Mouse (Mus musculus) lung, postnatal 25 days (tissue): ENCODE data around the gene Ssh2.

ENCODE experiments used
- DNase-seq: peaks from one replicate; pipeline ENCODE4 v3.0.0; 2022; ENCODE audit warnings: low spot score

The Ssh2 gene

DNA sequence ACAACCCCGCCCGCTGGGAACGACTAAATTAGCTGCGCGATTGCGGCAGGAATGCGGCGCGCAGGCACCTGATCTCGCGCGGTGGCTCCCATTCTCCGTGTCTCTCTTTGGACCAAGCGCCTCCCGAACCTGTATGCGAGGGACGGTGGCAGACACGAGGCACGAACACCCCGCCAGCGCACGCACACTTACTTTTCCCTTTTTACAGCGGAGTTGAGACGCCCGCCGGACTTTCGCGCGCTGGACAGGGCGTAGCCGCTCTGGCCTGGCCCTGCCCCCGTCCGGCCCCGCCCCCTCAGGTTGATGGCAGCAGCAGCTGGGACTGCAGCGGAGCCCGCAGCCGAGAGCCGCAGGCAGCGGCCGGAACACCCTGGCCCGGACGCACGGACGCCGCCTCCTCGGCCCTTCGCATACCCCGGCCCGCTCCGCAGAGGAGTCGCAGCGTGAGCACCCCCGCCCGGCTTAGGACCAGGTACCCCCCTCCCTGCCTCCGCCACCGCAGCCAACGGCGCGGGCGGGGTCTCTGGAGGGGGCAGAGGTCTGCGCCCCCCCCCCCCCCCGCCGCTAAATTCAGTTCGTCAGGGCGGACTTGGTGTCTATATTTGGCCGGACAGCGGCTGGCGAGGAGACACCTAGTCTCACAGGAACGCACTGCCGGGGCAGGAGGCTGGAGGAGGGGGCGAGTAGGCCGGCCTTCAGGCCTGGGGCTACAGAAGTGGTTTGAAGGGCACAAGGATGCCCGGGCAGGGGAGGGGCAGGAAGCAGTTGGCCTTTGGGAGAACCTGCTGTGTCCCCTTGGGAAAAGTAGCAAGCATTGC is 246.4 kb downstream of the Ssh2 start, which contains the start of gene Coro6:
Gene Coro6 (plus strand): TSS at position 129 of the 818 bp plus-strand sequence.
- peak; percentile 76 for DNase-seq

DNA sequence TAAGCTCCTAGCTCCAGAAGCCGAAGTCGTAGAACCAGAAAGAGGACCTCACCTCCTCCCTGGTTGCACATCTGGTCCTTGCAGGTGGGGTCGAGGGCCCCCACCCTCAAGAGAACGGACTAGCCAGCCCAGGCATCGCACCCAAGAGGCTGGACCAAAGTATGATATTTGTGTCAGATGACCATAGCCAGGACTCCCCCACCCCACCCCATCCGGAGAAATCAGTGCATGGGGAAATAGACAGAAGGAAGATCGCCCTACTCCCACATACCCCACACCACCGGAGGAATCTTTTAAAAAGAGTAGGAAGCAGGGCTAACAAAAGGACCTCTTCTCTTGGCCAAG is 247.0 kb downstream of the Ssh2 start:
- no peak for DNase-seq

DNA sequence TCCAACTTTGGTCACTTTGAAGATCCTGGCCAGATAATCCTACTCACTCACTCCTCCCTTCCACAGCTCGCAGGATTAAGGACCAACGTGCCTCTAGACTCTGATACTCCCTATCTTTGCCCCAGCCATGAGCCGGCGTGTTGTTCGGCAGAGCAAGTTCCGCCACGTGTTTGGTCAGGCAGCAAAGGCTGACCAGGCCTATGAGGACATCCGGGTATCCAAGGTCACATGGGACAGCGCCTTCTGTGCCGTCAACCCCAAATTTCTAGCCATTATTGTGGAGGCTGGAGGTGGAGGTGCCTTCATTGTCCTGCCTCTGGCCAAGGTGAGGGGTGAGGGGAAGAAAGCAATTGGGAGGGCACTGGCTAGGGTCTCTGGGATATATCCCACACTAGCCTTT is 247.7 kb downstream of the Ssh2 start:
- no peak for DNase-seq

DNA sequence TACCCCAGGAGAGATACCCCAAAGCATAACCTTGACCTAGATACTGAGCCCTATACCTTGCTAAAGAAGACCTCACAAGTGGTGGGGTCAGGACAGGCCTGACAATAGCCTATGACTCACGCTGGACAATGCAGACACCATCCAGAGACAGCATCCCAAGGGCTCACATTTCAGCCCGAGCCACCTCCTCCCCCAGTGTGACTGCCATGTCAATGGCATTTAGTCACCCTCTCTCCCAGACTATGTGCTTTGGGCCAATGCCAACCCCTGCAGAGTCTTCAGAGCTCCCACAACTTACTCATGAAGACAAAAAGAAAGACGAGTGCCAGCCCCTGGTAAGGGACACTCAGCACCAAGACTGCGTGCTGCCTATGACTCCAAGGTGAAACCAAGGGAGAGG is 248.6 kb downstream of the Ssh2 start:
- no peak for DNase-seq

DNA sequence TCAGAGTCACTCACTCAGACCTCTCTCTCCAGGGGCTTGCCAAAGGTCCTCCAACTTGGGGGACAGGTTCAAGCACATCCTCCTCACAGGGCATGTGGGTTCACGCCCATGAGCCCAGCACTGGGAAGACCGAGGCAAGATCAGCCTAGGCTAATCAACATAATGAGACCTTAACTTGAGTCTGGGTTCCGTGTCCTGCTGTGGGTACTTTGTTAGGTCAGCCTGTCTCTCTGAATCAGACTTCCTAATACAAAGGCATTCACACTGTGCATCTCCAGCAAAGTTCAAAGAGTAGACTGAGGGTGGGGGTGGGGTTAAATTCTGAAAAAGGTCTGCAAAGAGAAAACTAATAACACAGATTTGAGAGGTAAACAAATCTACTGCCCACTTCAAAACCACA is 249.0 kb downstream of the Ssh2 start:
- DNase-seq: no peak

DNA sequence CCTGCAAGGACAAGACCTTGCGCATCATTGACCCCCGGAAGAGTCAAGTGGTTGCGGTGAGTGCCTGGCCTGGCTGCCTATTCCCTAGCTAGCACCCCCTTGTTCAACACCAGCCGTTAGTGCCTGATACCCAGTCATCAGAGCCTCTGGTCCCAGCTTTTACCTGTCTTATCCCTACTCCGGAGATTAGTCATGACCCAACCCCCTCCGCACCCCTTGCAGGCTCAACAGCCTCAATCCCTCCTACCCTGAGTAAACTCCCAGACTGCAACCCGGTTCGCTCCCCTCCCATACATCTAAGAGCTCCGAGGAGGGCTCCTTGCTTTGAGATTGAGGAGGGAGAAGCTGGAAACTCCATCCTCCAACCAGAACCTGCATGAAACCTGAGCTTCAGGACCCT is 250.5 kb downstream of the Ssh2 start:
- DNase-seq: no peak

DNA sequence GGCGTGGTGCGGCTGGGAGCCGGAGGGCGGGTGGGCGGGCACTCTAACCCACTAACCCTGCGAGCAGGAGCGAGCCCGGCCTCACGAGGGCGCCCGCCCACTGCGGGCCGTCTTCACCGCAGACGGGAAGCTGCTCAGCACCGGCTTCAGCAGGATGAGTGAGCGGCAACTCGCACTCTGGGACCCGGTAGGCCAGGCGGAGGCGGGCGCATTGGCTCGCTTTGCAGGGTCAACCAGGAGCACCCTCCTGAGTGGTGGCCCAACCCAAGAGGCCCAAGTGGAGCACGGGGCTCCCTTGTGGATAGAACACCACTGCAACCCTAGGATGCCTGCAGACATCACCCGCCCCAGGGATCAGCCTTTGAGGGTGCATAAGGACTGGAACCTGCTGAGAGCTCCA is 251.1 kb downstream of the Ssh2 start:
- DNase-seq: peak; percentile 83

DNA sequence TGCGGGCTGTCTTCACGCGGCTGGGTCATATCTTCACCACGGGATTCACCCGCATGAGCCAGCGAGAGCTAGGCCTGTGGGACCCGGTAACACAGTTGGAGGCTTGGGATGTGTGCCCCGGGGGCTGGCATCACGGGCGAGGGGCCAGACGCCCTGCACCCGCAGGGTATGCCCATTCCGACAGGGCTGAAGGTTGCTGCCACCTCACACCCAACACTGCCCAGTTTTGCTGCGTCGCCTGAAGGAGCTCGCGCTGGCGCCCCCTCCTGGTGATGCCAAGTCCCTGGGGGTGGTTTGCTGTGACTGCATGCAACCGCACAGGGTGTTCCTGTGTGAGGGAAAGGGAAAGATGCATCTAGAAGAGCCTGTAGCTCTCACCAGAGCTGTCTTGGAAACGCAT is 251.7 kb downstream of the Ssh2 start:
- peak; percentile 84 for DNase-seq

DNA sequence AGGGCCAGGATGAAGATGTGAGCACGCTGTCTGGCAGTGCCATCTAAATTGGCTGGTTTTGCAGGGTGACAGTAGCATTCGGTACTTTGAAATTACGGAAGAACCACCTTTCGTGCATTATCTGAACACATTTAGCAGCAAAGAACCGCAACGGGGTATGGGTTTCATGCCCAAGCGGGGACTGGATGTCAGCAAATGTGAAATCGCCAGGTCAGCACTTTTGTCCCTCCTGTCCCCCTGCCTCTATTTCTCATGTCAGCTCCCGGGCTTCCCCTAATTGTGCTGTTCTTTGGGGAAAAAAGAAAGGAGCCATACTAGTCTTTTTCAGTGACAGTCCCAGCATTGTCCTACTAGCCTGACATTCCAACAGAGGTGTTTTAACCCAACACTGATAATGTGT is 252.3 kb downstream of the Ssh2 start:
- DNase-seq: no peak

DNA sequence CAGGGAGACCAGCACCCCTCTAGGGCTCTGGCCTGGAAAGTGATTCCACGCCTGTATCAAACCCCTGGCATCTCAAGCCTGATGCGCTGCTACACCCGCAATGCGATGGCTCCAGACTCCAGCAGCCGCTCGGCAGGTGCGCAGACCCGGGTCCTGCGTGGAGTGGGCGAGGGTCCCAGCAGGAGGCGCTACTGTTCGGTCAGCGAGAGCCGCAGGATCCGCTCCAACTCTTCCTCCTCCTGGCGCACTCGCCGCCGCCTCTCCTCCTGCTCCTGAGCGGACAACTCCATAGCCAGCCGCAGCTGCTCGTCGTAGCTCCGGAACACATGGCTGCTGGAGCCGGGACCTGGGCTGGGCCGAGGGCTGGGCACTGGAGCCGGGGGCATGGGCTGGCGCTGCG is 255.3 kb downstream of the Ssh2 start:
- no peak for DNase-seq

DNA sequence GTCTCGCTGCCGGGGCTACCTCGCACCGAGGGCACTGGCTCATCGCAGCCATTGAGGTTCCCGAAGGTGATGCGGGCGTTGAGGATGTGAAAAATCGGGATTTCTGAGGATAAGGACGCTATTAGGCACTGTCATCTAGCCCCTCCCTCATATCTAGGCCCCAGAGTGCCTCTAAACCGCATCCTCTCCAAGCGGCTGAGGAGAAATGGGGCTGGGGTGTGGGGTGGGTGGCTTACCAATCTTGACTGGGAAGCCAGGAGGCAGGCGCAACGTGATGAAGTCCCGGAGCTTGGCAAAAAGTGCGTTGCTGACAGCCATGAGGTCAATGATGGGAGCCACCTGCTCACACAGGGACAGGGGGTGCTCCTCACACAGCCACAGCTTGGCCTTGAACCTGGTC is 256.7 kb downstream of the Ssh2 start:
- no peak for DNase-seq

DNA sequence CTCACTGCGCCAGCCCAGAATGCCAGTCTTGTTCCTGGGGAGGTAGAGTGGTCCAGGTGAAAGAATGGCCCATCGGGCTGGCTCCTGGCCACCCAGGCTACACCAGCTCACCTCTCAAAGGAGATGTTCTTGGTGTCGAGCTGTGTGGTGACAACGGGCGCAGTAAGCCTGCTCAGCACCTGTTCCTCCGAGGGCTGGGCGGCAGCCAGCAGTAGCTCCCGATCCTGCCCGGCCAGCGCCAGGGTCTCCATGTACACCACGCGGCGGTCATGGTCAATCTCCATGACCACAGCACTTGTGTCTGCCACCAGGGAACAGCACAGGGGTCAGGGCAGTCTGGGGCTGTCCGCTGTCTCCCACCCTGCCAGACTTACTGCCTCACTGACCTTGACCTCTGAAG is 260.1 kb downstream of the Ssh2 start:
- no peak for DNase-seq

DNA sequence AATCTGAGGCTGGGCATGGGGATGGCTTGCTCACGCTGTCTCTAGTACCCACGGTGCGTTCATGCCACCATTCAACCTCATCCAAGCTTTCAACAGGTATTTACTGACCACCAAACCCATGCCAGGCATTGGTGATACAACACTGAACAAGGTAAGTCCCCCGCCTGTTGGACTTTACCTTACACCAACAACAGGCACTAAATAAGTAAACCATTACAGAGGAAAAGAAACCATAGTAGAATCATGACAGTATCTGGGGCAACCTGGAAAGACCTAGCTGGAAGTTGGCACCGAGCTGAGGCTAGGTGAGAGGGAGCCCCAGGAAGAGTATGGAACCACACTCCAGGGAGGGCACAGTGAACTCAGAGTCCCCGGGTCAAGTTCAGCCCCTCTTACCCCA is 260.8 kb downstream of the Ssh2 start:
- DNase-seq: no peak

DNA sequence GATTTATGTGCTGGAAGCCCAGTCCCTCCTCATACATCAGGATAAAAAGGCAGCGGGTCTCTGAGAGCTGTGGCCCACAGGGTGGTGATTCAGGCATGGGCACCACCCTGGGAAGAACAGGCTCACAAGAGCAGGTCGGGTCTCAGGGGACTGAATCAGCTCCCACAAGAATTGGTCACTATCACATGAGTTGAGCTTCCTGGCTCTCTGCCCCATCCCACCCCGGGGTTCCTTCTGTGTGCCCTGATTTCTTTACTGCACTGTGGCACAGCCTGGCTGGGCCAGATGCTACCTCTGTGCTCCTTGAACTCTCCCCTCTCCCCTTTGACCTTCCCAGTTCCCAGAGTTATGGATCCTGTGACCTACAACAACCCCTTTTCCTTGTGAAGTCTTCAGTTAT is 267.0 kb downstream of the Ssh2 start:
- no peak for DNase-seq

DNA sequence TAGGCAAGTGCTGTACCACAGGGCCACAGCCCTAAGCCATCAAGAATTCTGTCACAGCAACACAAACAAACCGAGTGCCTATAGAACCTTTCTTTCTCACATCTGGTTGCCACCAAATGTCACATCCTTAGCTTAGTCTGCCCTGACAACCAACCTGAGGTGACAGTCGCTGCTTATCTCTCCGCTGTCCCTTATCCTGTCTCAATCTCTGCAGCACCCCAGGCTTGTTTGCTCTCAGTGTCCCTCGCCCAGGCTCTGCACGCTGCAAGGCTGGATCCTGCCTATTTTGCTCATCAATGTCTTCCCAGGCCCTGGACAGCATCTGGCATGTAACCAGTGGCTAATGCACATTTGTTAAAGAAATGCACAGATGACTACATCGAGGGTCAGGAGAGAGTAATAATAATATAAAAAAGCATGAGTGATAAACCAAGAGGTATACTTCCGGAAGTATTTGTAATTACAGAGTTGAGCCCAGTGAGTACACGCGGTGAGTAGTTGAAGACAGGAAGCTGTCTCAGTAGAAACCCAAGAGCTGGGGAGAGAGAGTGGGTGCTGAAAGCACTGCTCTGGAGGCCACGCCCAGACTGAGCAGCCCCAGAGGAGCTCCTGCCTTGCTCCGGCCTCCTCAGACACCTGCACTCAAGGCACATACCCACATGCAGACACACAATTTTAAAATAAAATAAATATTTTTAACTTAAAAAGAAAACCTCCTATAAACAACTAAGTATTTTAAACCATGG is 267.6 kb downstream of the Ssh2 start:
- DNase-seq: no peak

DNA sequence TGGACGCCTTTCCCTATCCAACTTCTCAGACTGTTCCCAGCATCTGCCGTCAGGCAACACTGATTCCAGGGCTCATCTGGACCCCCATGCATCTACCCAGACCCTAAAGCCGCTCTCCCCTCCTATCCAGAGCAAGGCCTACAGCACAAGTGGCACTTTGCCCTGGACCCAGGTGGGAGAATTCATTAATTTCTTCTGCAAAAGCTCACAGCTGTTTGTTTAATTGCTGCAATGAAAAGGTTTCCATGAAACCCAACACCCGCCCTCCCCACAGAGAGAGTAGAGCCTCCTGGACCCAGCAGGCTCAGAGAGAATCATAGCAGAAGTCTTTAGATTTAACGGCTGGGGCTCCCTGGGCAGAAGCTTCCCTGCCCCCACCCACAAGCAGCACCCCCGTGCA is 269.1 kb downstream of the Ssh2 start:
- no peak for DNase-seq

DNA sequence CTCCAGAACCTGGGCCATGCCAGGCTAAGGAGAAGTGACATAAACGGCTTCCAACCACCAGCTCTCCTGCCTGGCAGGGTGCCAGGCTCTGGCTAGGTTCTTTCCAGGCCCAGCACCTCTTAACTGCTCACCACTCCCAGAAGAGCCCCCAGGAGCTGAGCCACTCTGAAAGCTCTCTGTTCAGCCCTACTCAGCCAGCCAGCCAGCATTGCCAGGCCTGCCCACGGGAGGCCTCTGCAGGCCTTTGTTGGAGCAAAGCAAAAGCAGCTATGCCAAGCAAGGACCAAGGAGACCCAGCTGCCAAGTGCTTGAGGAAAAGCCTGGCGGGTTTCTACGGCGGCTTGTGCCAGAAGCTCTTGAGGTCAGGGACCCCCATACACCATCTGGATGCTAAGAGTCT is 270.7 kb downstream of the Ssh2 start:
- no peak for DNase-seq

DNA sequence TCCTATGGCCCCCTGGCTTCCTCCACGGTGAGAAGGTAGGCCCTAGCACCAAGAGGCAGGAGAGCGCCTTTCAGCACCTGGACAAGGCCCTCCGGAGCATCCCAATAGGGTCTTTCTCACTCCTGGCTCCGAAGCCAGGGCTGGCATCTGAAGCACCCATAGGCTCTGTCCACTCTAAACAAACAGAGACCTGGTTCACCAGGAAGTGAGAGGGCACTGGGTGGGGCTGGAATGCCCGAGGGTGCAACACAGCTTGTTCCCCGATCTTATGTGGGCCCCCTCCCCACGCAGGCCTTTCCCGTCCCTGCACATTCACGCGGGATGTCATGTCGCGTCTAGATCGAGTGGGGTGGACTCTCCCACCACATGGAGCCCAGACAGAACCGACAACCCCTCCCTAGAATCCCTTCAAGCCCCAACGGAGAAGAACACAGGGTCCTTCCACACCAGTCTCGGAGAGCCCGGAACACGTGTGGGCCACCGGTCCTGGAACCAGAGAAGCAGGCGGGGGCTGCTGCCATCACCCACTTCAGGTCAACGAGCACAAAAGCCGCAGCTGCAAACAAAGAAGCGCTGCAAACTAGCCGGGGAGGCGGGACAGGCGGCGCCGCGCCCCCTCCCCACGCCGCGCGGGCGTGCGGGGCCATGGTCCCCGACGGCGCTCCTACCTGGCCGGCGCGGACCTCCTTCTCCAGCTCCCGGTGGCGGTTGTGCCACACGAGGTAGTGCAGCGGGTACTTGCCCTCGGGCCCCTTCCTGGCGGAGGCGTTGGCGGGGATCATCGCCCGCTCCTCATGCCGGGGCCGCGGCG is 272.9 kb downstream of the Ssh2 start:
- no peak for DNase-seq

DNA sequence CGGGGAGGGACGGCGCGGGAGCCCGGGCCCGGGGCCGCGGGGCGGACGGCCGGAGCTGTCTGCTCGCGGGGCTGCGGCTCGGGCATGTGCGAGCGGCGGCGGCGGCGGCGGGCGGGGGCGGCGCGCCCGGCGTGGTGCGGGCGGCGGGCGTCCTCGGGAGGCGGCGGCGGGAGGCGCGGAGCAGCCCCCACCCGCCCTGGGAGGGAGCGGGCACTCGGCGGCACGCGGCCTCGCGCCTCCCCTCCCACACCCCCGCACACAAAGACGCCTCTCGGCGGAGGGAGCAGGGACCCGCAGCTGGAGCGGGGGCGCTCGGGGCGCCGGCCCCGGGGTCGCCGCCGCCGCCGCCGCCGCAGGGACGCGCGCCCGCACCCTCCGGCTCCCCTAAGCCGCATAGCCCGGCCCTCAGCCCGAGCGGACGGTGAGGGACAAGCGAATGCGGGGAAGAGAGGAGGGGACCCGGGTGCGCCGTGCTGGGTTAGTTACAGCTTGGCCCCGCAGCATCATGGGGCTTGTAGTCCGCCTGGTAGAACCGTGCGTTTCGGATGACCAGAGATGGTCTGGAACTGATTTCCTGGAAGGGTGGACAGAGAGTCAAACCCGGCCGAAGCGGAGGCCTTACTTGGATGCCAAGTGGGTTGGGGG is 273.6 kb downstream of the Ssh2 start, which contains the start of gene Ankrd13b:
Gene Ankrd13b (minus strand): TSS at position 88 of the 645 bp plus-strand sequence.
- DNase-seq: peak; percentile 64

DNA sequence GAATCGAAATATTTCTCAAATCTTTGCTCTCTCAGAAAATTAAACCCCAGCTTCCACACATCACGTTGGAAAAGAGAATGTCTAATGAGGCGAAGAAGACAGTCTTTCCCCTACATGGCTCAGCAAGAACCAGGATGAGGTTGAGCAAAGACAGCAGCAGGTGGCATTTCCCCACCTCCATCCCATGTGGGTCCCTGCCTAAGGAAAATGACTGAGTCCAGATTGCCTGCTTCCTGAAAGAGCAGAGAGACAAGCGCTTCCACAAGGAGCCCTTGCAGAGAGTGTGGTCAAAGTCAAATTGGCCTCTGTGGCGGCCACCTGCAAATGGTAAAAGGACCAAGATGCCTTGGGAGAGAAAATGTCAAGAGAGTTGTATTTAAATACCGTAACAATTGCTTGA is 274.4 kb downstream of the Ssh2 start:
- DNase-seq: no peak

DNA sequence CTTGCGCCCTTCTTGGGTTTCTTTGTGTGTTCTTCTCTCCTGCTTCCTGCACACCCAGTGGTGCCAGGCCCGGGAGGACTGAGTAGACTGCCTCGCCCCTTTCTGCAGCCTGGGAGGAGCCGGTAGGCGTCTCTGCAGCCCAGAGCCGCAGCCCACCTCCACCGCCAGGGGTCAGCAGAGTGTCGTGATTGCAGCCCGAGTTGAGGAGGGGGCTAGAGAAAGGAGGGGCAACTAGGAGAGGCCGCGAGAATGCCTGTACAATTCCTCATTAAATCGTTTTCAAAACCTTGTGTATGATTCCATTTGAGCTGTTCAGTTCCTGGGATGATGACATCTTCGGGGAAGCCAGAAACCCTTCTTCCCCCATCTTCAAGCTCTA is 275.0 kb downstream of the Ssh2 start:
- DNase-seq: peak; percentile 90
